Mouse (Mus musculus): Measurements from ENCODE around the gene Mrgpra3. TPM values are rescaled to one million over a fixed set of nuclear protein-coding genes. Genes with fewer than 3 reads are reported as not detected.

Mrgpra3 gene
- polyA plus RNA-seq (2016; fragmentation: Nextera tagmentation; extraction: Ambion mirVana) = not detected in 2 replicates

GRCm38 (mm10) chr7:47601272-47601671 lies at the start of gene Mrgpra3:
Gene Mrgpra3, minus strand, starts transcription at chr7:47601372.
- Histone ChIP-seq H3K4me3 (no peak within 1 kb of the TSS), H3K36me3 (no peaks in the 10 kb centered on the region), H3K27ac (no peak within 1 kb of the TSS), H3K27me3 (ENCODE audit: low read depth, poor library complexity, severe bottlenecking) (no peaks in the 10 kb centered on the region), H3K4me1 (no peaks in the 10 kb centered on the region), H3K9me3 (replicated peaks) (no peaks in the 10 kb centered on the region)
- WGBS = 72% methylated on average over 2 of the region's 2 CpGs
- DNase-seq (ENCODE audit: low spot score) = no peak

Other genes with a start within 250 kb of the Mrgpra3 start
- gene Mrgpra1, start 247.1 kb downstream of the Mrgpra3 start, polyA plus RNA-seq (2016; fragmentation: Nextera tagmentation; extraction: Ambion mirVana) = not detected in 2 replicates
- not detected in 2 replicates for gene Mrgpra2a, start 149.2 kb downstream of the Mrgpra3 start, polyA plus RNA-seq (2016; fragmentation: Nextera tagmentation; extraction: Ambion mirVana)
- not detected in 2 replicates for gene Mrgpra2b, start 72.5 kb downstream of the Mrgpra3 start, polyA plus RNA-seq (2016; fragmentation: Nextera tagmentation; extraction: Ambion mirVana)